ENCODE assay signal across 14 mouse cellular contexts in genomic region chr13:43134468-43134867, GRCm38 (mm10). TPM values are rescaled to one million over a fixed set of nuclear protein-coding genes. Genes with fewer than 3 reads are reported as not detected.
DNase-seq lines count a peak whose midpoint lies in the region; ATAC-seq and TF ChIP-seq lines count a peak whose summit lies in the region.
"Had no signal": no experiment of that assay in that cellular context is flagged by ENCODE, and none has a peak within 500 bp of the region (broad histone marks: within the 10 kb centered on the region; RNA-seq: fewer than 3 reads in every experiment).

No protein-coding gene starts in this region.

- no peak overlapping the region for H3K4me3 ChIP-seq in lung, postnatal 0 days (ENCODE audit: low read depth, low read length)
- no peak overlapping the region for H3K4me3 ChIP-seq in heart, embryonic 10.5 days
- H3K4me3 ChIP-seq: neural tube, embryonic 15.5 days had no signal

- no peak for TF ChIP-seq EP300 in lung, postnatal 0 days (IDR thresholded peaks at IDR 0.05)

- no peaks in the 10 kb centered on the region for H3K27me3 ChIP-seq in lung, postnatal 0 days (replicated peaks; ENCODE audit: insufficient read depth, low read length)
- no peaks in the 10 kb centered on the region for H3K27me3 ChIP-seq in heart, embryonic 10.5 days (ENCODE audit: insufficient read depth, poor library complexity, severe bottlenecking)
- H3K27me3 ChIP-seq: neural tube, embryonic 15.5 days had no signal

- H3K9me3 ChIP-seq in lung, postnatal 0 days (ENCODE audit: low read length): no peaks in the 10 kb centered on the region
- H3K9me3 ChIP-seq in heart, embryonic 10.5 days: no peaks in the 10 kb centered on the region
- H3K9me3 ChIP-seq: neural tube, embryonic 15.5 days had no signal

- H3K9ac ChIP-seq in lung, postnatal 0 days (replicated peaks; ENCODE audit: low read depth): no peak overlapping the region
- H3K9ac ChIP-seq: neural tube, embryonic 15.5 days had no signal

- no peak overlapping the region for H3K27ac ChIP-seq in lung, postnatal 0 days (ENCODE audit: low read length)
- peak overlapping the region; percentile 42; the same call in 1 of the 2 replicates for H3K27ac ChIP-seq in heart, embryonic 10.5 days
- H3K27ac ChIP-seq: macrophage; neural tube, embryonic 15.5 days had no signal

- H3K4me2 ChIP-seq in lung, postnatal 0 days (replicated peaks; ENCODE audit: low read depth, low read length): no peak overlapping the region
- H3K4me2 ChIP-seq: neural tube, embryonic 15.5 days had no signal

- TF ChIP-seq CTCF in lung, postnatal 0 days (IDR thresholded peaks at IDR 0.05): no peak

- H3K36me3 ChIP-seq in lung, postnatal 0 days (ENCODE audit: insufficient read depth, low read length): no peaks in the 10 kb centered on the region
- no peaks in the 10 kb centered on the region for H3K36me3 ChIP-seq in heart, embryonic 10.5 days

- ATAC-seq in lung, postnatal 0 days: no peak

- no peaks in the 10 kb centered on the region; the same call in 1 of the 2 replicates for H3K4me1 ChIP-seq in lung, postnatal 0 days (ENCODE audit: insufficient read depth, low read depth, low read length)
- H3K4me1 ChIP-seq in heart, embryonic 10.5 days: peaks cover 38% of the 10 kb centered on the region

- intact Hi-C loops in heart, postnatal 36 days (cut with DNase I): no loop called here

- DNase-seq in cerebellum, adult 9-10 months: peak; percentile 13
- no peak for DNase-seq in cerebellum, adult 8-10 months
- DNase-seq in lung, postnatal 0 days (ENCODE audit: low spot score): peak; percentile 12
- no peak for DNase-seq in lung, postnatal 14 days
- no peak for DNase-seq in heart, embryonic 10.5 days (ENCODE audit: low spot score)
- peak; percentile 46 to 51 for DNase-seq in heart, postnatal 36 days
- no peak for DNase-seq in c-Kit-positive CD71-positive TER-119-positive erythroid progenitor cells, embryonic 14.5 days (ENCODE audit: low spot score)
- no peak for DNase-seq in kidney, postnatal 25 days
- DNase-seq: cerebellum, postnatal 36 days; gastrocnemius, postnatal 36 days; kidney, postnatal 36 days; right cerebral cortex, adult 18-20 months had no signal

- WGBS in lung, postnatal 0 days: 15% methylated on average over 4 of the region's 4 CpGs
- WGBS in heart, embryonic 10.5 days: 37% methylated on average over 4 of the region's 4 CpGs

RNA-seq across cellular contexts. Expression of gene Tbc1d7, which starts 36.8 kb away (rescaled TPM):
- polyA plus RNA-seq in lung, postnatal 0 days (2015; fragmentation: Nextera tagmentation; extraction: Ambion mirVana): 25.4 and 27.5 TPM in 2 replicates
- 55.0 and 55.8 TPM in 2 replicates for polyA plus RNA-seq in heart, embryonic 10.5 days (2016; fragmentation: Nextera tagmentation; extraction: Ambion mirVana)
- 10 to 100 TPM; 32.0 to 35.5 TPM for total RNA-seq in heart, postnatal 36 days (2021)

Comparison
In these comparisons a context has a peak if more than half of its experiments do, and no peak if none do; other contexts are left out.
1. DNase-seq: peak in cerebellum, adult 9-10 months (single experiment), lung, postnatal 0 days (single experiment) and heart, postnatal 36 days (2 of 2); none in cerebellum, adult 8-10 months (single experiment), lung, postnatal 14 days (single experiment), heart, embryonic 10.5 days (single experiment), c-Kit-positive CD71-positive TER-119-positive erythroid progenitor cells, embryonic 14.5 days (single experiment) and kidney, postnatal 25 days (0 of 2).